Mouse (Mus musculus) bone marrow, adult 2 months (tissue): ENCODE measurements around the gene Sprr2d.

ENCODE experiments used
- CTCF ChIP-seq: fragments of 200-500 bp; IDR thresholded peaks from 2 replicates; pipeline ENCODE4 v1.5.1; 2011; ENCODE audit warnings: low read length, control low read depth; ENCODE audit not compliant: control insufficient read depth, insufficient read depth
- POLR2A ChIP-seq: fragments of 200-500 bp; IDR thresholded peaks from 2 replicates; pipeline ENCODE4 v1.6.1; 2011; ENCODE audit warnings: low read depth, mild to moderate bottlenecking, control low read depth, low read length, borderline replicate concordance; ENCODE audit not compliant: control insufficient read depth

DNA sequence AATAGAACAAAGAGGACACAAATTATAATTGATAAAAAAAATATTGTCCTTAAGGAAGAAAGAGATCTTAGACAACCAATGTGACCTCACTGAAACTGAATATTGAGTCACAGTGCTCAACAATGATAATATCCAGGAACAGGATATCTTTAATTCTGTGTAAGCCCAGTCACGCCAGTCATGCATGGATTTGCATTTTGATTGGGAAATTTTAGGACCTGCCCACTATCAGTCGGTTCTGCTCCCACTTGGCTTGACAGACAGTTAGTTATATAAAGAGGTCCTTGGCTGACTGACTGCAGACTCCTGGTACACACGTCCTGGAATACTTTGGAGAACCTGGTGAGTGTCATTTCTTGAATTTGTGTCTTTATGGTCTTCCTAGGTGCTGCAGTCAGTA is 25.9 kb downstream of the Sprr2d start, which contains the start of gene Sprr2f:
- TF ChIP-seq POLR2A: no peak
- TF ChIP-seq CTCF: no peak
